Mouse (Mus musculus) spleen, adult 2 months (tissue): ENCODE measurements around the gene Dvl2.

ENCODE experiments used
- CTCF ChIP-seq: fragments of 200-500 bp; IDR thresholded peaks from 2 replicates; pipeline ENCODE4 v1.5.1; 2011; ENCODE audit warnings: mild to moderate bottlenecking, inconsistent platforms; ENCODE audit not compliant: insufficient read depth, insufficient read length, insufficient replicate concordance; ENCODE audit errors: extremely low read depth
- POLR2A ChIP-seq: fragments of 200-500 bp; IDR thresholded peaks from 2 replicates; pipeline ENCODE4 v1.6.1; 2011; ENCODE audit warnings: low read depth, low read length, inconsistent platforms

- TF ChIP-seq POLR2A (no peak), CTCF (no peak)
These were observed 19.2 kb downstream of the Dvl2 start for GRCm38 (mm10) chr11:70019495-70020021.
